Mouse (Mus musculus) CH12.LX (cell line): Measurements from ENCODE around the gene Zdhhc20. TPM values are rescaled to one million over a fixed set of nuclear protein-coding genes. Genes with fewer than 3 reads are reported as not detected.

Experiments
- DNase-seq: peaks from one replicate; pipeline ENCODE4 v3.0.0-alpha.2; 2013; ENCODE audit errors: extremely low read depth
- H3K27ac ChIP-seq: 2 replicates; pipeline ENCODE4 v1.5.1; 2012; ENCODE audit warnings: low read depth, mild to moderate bottlenecking, control low read depth, moderate library complexity; ENCODE audit not compliant: insufficient read depth
- H3K27me3 ChIP-seq: replicated peaks from 2 replicates; pipeline ENCODE3; 2012; ENCODE audit warnings: inconsistent platforms
- H3K36me3 ChIP-seq, 2 experiments: replicated peaks in 1 of 2; 2 replicates each; pipeline versions ENCODE3 to v1.6.1; 2012; ENCODE audit warnings: inconsistent platforms in 1 of 2, low read length in 1 of 2, mild to moderate bottlenecking in 1 of 2, mixed read lengths in 1 of 2, moderate library complexity in 1 of 2; ENCODE audit not compliant: control insufficient read depth in 1 of 2, insufficient read depth in 1 of 2
- H3K4me1 ChIP-seq, 2 experiments: 2 replicates each; pipeline ENCODE4 v1.6.1; 2012; ENCODE audit warnings: inconsistent platforms in 1 of 2, moderate library complexity in 1 of 2; ENCODE audit not compliant: insufficient read depth in 2 of 2, control insufficient read depth in 1 of 2
- H3K4me2 ChIP-seq: 2 replicates; pipeline ENCODE4 v1.6.1; 2012; ENCODE audit warnings: low read depth, mild to moderate bottlenecking, control low read depth; ENCODE audit not compliant: poor library complexity, insufficient read depth, severe bottlenecking
- H3K4me3 ChIP-seq, 3 experiments: fragments of 150-350 bp in 1 of 3; sonication (generic) in 1 of 3; replicated peaks in 1 of 3; 2 replicates each; pipeline versions ENCODE3 to v1.5.1; 2011 to 2012; ENCODE audit warnings: low read depth in 2 of 3, low read length in 2 of 3, mild to moderate bottlenecking in 2 of 3, moderate library complexity in 2 of 3, control low read depth in 1 of 3, improper control_type of control experiment in 1 of 3, inconsistent platforms in 1 of 3, mixed read lengths in 1 of 3; ENCODE audit not compliant: poor library complexity in 1 of 3
- H3K79me2 ChIP-seq: replicated peaks from 2 replicates; pipeline ENCODE4 v1.6.1; 2012; ENCODE audit warnings: mild to moderate bottlenecking, moderate library complexity; ENCODE audit not compliant: control insufficient read depth, poor library complexity, insufficient read depth, severe bottlenecking; ENCODE audit errors: extremely low read depth
- H3K9ac ChIP-seq: 2 replicates; pipeline ENCODE4 v1.6.1; 2012; ENCODE audit warnings: low read depth, mild to moderate bottlenecking, control low read depth, moderate library complexity; ENCODE audit not compliant: insufficient read depth
- H3K9me3 ChIP-seq: replicated peaks from 2 replicates; pipeline ENCODE3; 2012; ENCODE audit warnings: low read length, inconsistent platforms, mixed read lengths
- BHLHE40 ChIP-seq: IDR thresholded peaks from 2 replicates; pipeline ENCODE4 v1.6.1; 2011; ENCODE audit warnings: mild to moderate bottlenecking, low read depth, low read length, improper control_type of control experiment
- EP300 ChIP-seq: IDR thresholded peaks from 2 replicates; pipeline ENCODE4 v1.6.1; 2011; ENCODE audit warnings: low read length, improper control_type of control experiment
- HCFC1 ChIP-seq: IDR thresholded peaks from 2 replicates; pipeline ENCODE4 v1.6.1; 2012; ENCODE audit warnings: low read depth, mild to moderate bottlenecking, inconsistent platforms, low read length, improper control_type of control experiment
- IRF4 ChIP-seq: IDR thresholded peaks from 2 replicates; pipeline ENCODE4 v1.6.1; 2014; ENCODE audit warnings: low read depth, mild to moderate bottlenecking, inconsistent platforms, low read length, improper control_type of control experiment
- JUND ChIP-seq: conservative IDR thresholded peaks from 2 replicates; pipeline ENCODE4 v1.6.1; 2011; ENCODE audit warnings: low read depth, low read length, improper control_type of control experiment
- NELFE ChIP-seq: IDR thresholded peaks from 2 replicates; pipeline ENCODE4 v1.6.1; 2011; ENCODE audit warnings: low read depth, low read length, improper control_type of control experiment
- NRF1 ChIP-seq: IDR thresholded peaks from 2 replicates; pipeline ENCODE4 v1.6.1; 2014; ENCODE audit warnings: low read depth, mild to moderate bottlenecking, inconsistent platforms, low read length, improper control_type of control experiment, moderate library complexity
- PAX5 ChIP-seq: IDR thresholded peaks from 2 replicates; pipeline ENCODE4 v1.6.1; 2012; ENCODE audit warnings: low read length, inconsistent platforms, mixed read lengths
- RAD21 ChIP-seq: IDR thresholded peaks from 2 replicates; pipeline ENCODE4 v1.6.1; 2011; ENCODE audit warnings: low read depth, mild to moderate bottlenecking, low read length, improper control_type of control experiment, moderate library complexity
- RCOR1 ChIP-seq: conservative IDR thresholded peaks from 2 replicates; pipeline ENCODE4 v1.6.1; 2012; ENCODE audit warnings: low read depth, mild to moderate bottlenecking, inconsistent platforms, low read length, improper control_type of control experiment
- SIN3A ChIP-seq: IDR thresholded peaks from 2 replicates; pipeline ENCODE4 v1.6.1; 2012; ENCODE audit warnings: low read length, improper control_type of control experiment, inconsistent platforms
- TCF12 ChIP-seq: IDR thresholded peaks from 2 replicates; pipeline ENCODE4 v1.6.1; 2014; ENCODE audit warnings: low read depth, mild to moderate bottlenecking, inconsistent platforms, low read length, improper control_type of control experiment
- USF1 ChIP-seq: IDR thresholded peaks from 2 replicates; pipeline ENCODE4 v1.6.1; 2014; ENCODE audit warnings: low read depth, mild to moderate bottlenecking, inconsistent platforms, low read length, improper control_type of control experiment
- USF2 ChIP-seq: conservative IDR thresholded peaks from 2 replicates; pipeline ENCODE4 v1.6.1; 2011; ENCODE audit warnings: low read depth, low read length, improper control_type of control experiment
- ZC3H11A ChIP-seq: IDR thresholded peaks from 2 replicates; pipeline ENCODE4 v1.6.1; 2012; ENCODE audit warnings: low read depth, mild to moderate bottlenecking, inconsistent platforms, low read length, improper control_type of control experiment
- ZKSCAN1 ChIP-seq: IDR thresholded peaks from 2 replicates; pipeline ENCODE4 v1.6.1; 2012; ENCODE audit warnings: low read depth, inconsistent platforms, low read length, improper control_type of control experiment, borderline replicate concordance
- ZNF384 ChIP-seq: IDR thresholded peaks from 2 replicates; pipeline ENCODE4 v1.6.1; 2012; ENCODE audit warnings: low read depth, low read length, improper control_type of control experiment, inconsistent platforms
- dilution Hi-C: fragments of 300-500 bp; cut with MboI; formaldehyde crosslinking; loops from 2 replicates; pipeline ENCODE4 v1.14.3; 2020; ENCODE audit warnings: low sequenced_read_pairs; ENCODE audit not compliant: extremely low pct_unique_long_range_greater_than_20kb, extremely low pct_ligation_motif_present
- in situ Hi-C: fragments of 300-500 bp; cut with MboI; formaldehyde crosslinking; loops from 3 replicates; pipeline ENCODE4 v1.14.3; 2019; ENCODE audit warnings: low sequenced_read_pairs, low pct_ligation_motif_present, low pct_unique_long_range_greater_than_20kb, mixed read lengths
- polyA plus RNA-seq: library from polyadenylated mRNA; unstranded; fragments of >175 nt; gene quantifications from 2 replicates; pipeline ENCODE4 v1.2.1, GENCODE M21; 2012; ENCODE audit warnings: low read depth; ENCODE audit not compliant: insufficient read length
- total RNA-seq, 2 experiments: library from RNA; depleted of rRNA; stranded (reverse); fragments of 300-350 nt in 1 of 2; fragments of >200 nt in 1 of 2; gene quantifications; 2 replicates each; pipeline ENCODE4 v1.2.3; 2012 to 2014

The Zdhhc20 gene
- total and polyA plus RNA-seq, 3 experiments, result 10.4 to 41.3 (median 27.4) TPM

- in situ Hi-C loops, result no loop called here
- Histone ChIP-seq H3K9me3 (no peaks in the 10 kb centered on the region), H3K4me2 (no peak overlapping the region), H3K9ac (no peak overlapping the region), H3K27ac (no peak overlapping the region), H3K4me1 (peaks cover 2 to 55% of the 10 kb centered on the region in 2 experiments; a peak in 3 of 4 replicates), H3K36me3 (peaks cover 3 to 55% of the 10 kb centered on the region in 2 experiments), H3K79me2 (no peaks in the 10 kb centered on the region), H3K27me3 (no peaks in the 10 kb centered on the region), H3K4me3 (no peak overlapping the region)
- dilution Hi-C loops, result no loop called here
- no peak for DNase-seq
- TF ChIP-seq HCFC1 (no peak), PAX5 (no peak), USF1 (no peak), NELFE (no peak), JUND (no peak), ZC3H11A (no peak), SIN3A (no peak), ZNF384 (no peak), IRF4 (no peak), TCF12 (no peak), NRF1 (no peak), ZKSCAN1 (no peak), USF2 (no peak), RAD21 (no peak), EP300 (no peak)
These were observed 26.9 kb downstream of the Zdhhc20 start for GRCm38 (mm10) chr14:57863129-57863528.

GRCm38 (mm10) chr14:57861987-57862412, 28.1 kb downstream of the Zdhhc20 start:
- peak; percentile 61 for DNase-seq
- H3K36me3 ChIP-seq, result peaks cover 3 to 58% of the 10 kb centered on the region in 2 experiments
- in situ Hi-C loops, result no loop called here

More at GRCm38 (mm10) chr14:57861987-57862412, 28.1 kb downstream of the Zdhhc20 start:
- dilution Hi-C loops, result no loop called here
- Histone ChIP-seq H3K9ac (no peak overlapping the region), H3K4me2 (no peak overlapping the region), H3K27me3 (no peaks in the 10 kb centered on the region), H3K79me2 (no peaks in the 10 kb centered on the region), H3K27ac (no peak overlapping the region), H3K4me3 (no peak overlapping the region), H3K4me1 (peaks cover 2 to 46% of the 10 kb centered on the region in 2 experiments; a peak in 3 of 4 replicates), H3K9me3 (no peaks in the 10 kb centered on the region)
- TF ChIP-seq RCOR1, result no peak
- peak; percentile 56 for TF ChIP-seq BHLHE40
